Mouse (Mus musculus) splenic B cell, adult 2 months (primary cell): ENCODE data around the gene Scpep1.
"Not testable (repeated sequence)": the region's sequence is repeated elsewhere in the genome, so short reads cannot be mapped to it uniquely, and the experiment has no call there.

Experiments used
- DNase-seq: peaks from one replicate; pipeline ENCODE4 v3.0.0-alpha.2; 2011; ENCODE audit warnings: low read depth, low spot score
- H3K27me3 ChIP-seq: 2 replicates; pipeline ENCODE4 v1.6.1; 2012; ENCODE audit warnings: mild to moderate bottlenecking, low read length, moderate library complexity, mixed read lengths; ENCODE audit not compliant: control insufficient read depth, poor library complexity, insufficient read depth, severe bottlenecking
- H3K36me3 ChIP-seq: 2 replicates; pipeline ENCODE4 v1.6.1; 2012; ENCODE audit warnings: mild to moderate bottlenecking, low read length, moderate library complexity, mixed read lengths; ENCODE audit not compliant: control insufficient read depth, poor library complexity, insufficient read depth, severe bottlenecking

The Scpep1 gene

GRCm38 (mm10) chr11:88909388-88910036, 45.8 kb downstream of the Scpep1 start:
- no peaks in the 10 kb centered on the region for H3K36me3 ChIP-seq
- no peaks in the 10 kb centered on the region for H3K27me3 ChIP-seq
- DNase-seq: no peak

GRCm38 (mm10) chr11:88908557-88909211, 46.6 kb downstream of the Scpep1 start:
- Histone ChIP-seq H3K36me3 (no peaks in the 10 kb centered on the region), H3K27me3 (no peaks in the 10 kb centered on the region)
- peak; percentile 86 for DNase-seq

DNA sequence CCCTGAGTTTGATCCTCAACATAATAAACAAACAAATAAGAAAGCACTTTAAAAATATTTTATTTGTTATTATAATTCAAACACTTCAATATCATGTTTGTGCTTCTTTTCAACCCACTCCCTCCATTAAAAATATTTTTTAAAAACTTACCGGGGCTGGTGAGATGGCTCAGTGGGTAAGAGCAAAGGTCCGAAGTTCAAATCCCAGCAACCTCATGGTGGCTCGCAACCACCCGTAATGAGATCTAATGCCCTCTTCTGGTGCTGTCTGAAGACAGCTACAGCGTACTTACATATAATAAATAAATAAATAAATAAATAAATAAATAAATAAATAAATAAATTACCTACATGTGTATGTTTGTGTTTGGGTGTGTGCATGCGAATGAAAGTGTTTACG, 47.4 kb downstream of the Scpep1 start:
- DNase-seq: no peak
- Histone ChIP-seq H3K36me3 (no peaks in the 10 kb centered on the region), H3K27me3 (no peaks in the 10 kb centered on the region)

DNA sequence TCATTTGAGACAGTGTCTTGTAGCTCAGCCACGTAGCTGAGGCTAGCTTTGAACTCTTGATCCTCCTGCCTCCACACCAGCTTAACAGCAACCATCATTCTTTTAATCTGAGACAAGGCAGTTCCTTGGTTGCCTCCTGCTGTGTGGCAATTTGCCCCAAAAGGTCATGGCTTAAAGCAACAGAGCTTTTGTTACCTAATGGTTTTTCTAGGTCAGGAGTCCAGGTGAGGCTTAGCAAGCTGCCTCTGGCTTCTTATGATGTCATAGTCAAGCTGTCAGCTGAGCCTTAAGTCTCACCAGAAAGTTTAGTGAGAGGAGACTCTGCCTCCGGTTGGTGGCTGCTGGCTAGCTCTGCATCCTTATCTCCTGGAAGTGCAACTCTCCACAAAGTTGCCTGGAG, 49.6 kb downstream of the Scpep1 start:
- H3K36me3 ChIP-seq: no peaks in the 10 kb centered on the region

GRCm38 (mm10) chr11:88904080-88904479, 51.2 kb downstream of the Scpep1 start:
- Histone ChIP-seq H3K36me3 (no peaks in the 10 kb centered on the region), H3K27me3 (no peaks in the 10 kb centered on the region)
- no peak for DNase-seq

More for the DNA sequence above, 49.6 kb downstream of the Scpep1 start:
- H3K27me3 ChIP-seq: no peaks in the 10 kb centered on the region
- no peak for DNase-seq

DNA sequence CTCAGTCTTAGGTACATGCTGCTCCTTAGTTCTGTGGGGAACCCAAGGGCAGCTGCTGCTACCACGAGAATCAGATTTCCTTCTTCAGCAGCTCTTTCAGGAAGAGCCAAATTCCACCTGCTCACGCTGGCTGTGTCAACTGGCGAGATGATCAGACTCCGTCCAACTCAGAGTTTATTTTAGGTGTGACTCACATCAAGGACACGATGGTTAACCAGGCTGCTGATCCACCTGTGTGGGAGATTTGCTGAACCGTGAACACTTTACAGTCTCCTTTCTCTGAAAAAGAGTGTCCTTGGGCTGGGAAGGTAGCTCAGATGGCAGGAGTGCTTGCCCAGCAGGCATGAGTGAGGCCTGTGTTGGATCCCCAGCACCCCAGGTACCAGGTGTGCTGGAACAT, 52.5 kb downstream of the Scpep1 start:
- Histone ChIP-seq H3K36me3 (no peaks in the 10 kb centered on the region), H3K27me3 (no peaks in the 10 kb centered on the region)
- DNase-seq: no peak

- no peaks in the 10 kb centered on the region for H3K36me3 ChIP-seq
- H3K27me3 ChIP-seq: no peaks in the 10 kb centered on the region
- DNase-seq: no peak
Measured at GRCm38 (mm10) chr11:88901341-88901802, 53.9 kb downstream of the Scpep1 start.

DNA sequence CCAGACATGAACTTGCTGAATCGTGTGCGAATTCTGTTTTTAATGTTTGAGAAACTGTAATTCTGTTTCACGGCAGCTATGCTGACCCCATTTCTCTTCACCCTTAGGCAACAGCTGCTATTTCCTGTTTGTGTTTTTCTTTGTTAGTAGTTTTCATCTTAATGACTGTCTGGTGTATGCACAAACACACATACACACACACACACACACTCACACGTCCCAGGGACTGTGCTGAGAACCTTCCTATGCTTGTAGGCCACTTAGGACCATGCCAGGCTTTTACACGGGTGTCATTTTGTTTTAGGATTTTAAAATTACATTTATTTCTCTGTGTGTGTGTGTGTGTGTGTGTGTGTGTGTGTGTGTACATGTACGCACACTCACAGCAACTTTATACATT, 55.7 kb downstream of the Scpep1 start:
- Histone ChIP-seq H3K36me3 (no peaks in the 10 kb centered on the region), H3K27me3 (no peaks in the 10 kb centered on the region)
- no peak for DNase-seq

- H3K27me3 ChIP-seq: no peaks in the 10 kb centered on the region
- H3K36me3 ChIP-seq: no peaks in the 10 kb centered on the region
- DNase-seq: no peak
Measured at GRCm38 (mm10) chr11:88898380-88898763, 56.9 kb downstream of the Scpep1 start.

DNA sequence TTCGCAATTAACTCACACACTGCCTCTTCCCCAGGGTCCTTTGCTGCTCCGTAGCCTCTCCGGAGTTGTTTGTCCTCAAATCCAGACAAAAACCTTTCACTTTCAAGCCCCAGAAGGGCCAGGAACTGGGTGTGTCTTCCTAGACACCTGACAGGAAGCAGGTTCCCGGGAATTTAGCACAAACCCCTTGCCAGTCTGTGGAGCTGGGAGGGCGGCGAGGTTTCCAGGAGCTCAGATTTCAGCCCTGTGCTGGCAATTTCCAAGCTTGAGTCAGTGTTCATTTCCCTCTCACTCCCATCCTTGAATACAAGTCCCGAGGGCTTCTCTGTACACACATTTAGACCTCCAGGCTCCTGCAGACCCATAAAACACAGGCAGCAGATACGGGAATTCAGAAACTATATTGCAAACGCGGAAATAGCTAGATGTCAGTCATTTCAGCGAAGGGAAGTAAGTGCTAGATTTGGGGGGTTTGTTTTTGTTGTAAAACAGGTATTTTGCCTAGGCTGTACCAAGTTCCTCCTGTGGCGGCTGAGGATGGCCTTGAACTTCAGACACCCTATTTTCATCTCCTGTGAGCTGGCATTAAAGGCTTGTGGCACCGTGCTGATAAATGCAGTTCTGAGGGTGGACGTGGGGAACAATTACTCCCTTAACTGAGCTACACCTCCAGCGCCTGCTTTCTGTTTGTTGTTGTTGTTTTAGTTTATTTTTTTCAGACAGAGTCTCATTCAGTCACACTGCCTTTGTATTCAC, 57.5 kb downstream of the Scpep1 start:
- DNase-seq: no peak
- Histone ChIP-seq H3K36me3 (no peaks in the 10 kb centered on the region), H3K27me3 (no peaks in the 10 kb centered on the region)

DNA sequence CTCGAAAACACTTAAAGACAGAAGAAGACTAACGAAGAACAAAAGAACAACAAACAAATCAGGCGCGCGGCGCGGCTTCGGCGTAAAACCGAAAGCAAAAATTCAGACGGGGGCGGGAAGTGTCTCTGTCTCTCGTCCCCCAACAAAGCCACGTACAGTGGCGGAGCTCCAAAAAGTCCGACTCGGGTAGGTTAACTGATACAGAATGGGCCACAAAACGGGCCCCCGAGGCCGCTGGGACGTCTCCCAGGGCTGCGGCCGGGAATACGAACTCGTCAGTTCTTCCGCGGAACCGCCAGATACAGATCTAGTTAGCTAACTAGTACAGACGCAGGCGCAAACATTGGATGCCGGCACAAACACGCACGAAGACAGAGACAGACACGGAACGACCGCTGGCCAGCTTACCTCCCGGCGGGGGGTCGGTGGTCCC, 59.4 kb downstream of the Scpep1 start:
- DNase-seq, H3K27me3 ChIP-seq, H3K36me3 ChIP-seq: not testable (repeated sequence)

GRCm38 (mm10) chr11:88895235-88895634, 60.0 kb downstream of the Scpep1 start:
- not testable (repeated sequence) for DNase-seq, H3K36me3 ChIP-seq, H3K27me3 ChIP-seq

DNA sequence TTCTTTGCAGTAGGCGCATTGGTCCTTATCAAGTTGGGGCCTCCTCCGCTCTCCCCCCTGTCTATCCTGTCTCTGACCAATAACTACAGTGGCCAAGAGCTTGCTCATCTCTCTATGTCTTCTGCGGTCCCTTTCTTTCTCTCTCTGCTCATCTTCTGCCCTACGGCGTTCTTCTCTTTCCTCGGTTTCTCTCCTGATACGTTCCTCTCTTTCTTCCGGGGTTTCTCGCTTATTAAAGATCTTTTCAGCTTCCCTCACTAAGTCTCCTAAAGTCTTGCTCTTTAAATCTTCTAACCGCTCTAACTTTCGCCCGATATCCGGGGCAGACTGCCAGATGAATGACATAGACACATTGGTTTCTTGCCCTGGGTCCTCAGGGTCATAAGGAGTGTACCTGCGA, 61.0 kb downstream of the Scpep1 start:
- DNase-seq, H3K27me3 ChIP-seq, H3K36me3 ChIP-seq: not testable (repeated sequence)

DNA sequence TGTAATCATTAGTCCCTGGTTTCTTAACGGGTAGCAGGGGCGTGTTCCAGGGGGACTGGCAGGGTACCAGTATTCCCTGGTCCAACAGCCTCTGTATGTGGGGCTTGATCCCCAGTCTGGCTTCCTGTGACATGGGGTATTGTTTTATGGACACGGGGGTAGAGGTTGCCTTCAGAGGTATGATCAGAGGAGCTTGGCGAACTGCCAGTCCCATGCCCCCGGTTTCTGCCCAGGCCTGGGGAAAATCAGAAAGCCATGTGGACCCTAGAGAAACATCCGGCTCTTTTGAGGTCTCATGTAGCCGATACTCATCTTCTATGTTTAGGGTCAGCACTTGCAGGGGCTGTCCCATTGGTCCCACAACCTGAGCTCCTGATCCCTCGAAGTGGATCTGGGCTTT, 61.8 kb downstream of the Scpep1 start:
- not testable (repeated sequence) for H3K36me3 ChIP-seq, DNase-seq, H3K27me3 ChIP-seq

DNA sequence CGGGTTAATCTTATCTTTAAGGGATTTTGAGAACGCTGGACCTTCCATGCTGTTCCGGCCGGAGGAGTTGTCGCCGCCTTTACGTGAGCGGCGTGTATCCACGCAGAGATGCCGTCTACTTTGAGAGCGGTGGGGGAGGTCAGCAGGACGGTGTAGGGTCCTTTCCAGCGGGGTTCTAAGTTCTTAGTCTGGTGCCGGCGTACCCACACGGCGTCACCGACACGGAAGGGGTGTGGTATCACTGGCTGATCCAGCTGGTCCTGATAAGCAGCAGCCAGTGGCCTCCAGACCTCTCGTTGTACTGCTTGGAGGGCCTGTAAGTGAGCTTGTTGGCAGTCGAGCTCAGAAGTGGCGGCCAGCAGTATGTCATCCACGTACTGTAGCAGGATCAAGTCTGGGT, 62.5 kb downstream of the Scpep1 start:
- H3K27me3 ChIP-seq: not testable (repeated sequence)

More for the DNA sequence above, 62.5 kb downstream of the Scpep1 start:
- H3K36me3 ChIP-seq, DNase-seq: not testable (repeated sequence)
